Mouse (Mus musculus) layer of hippocampus, adult 2 months (tissue): ENCODE measurements around the gene Dip2b. TPM values are rescaled to one million over a fixed set of nuclear protein-coding genes. Genes with fewer than 3 reads are reported as not detected.

Experiments used
- DNase-seq, 2 experiments: peaks; one replicate each; pipeline ENCODE4 v3.0.0; 2022; ENCODE audit warnings: low spot score in 2 of 2
- H3K27ac ChIP-seq: fragments of 200-600 bp; 2 replicates; pipeline ENCODE4 v1.8.1; 2022
- H3K4me3 ChIP-seq: fragments of 200-600 bp; 2 replicates; pipeline ENCODE4 v1.8.1; 2022; ENCODE audit warnings: mild to moderate bottlenecking
- CTCF ChIP-seq: fragments of 200-600 bp; conservative IDR thresholded peaks from 2 replicates; pipeline ENCODE4 v1.8.1; 2022; ENCODE audit warnings: antibody characterized with exemption, mild to moderate bottlenecking, moderate library complexity
- total RNA-seq, 2 experiments: library from RNA; stranded (reverse); gene quantifications; 2 replicates each; pipeline ENCODE4 v1.2.3; 2021

Dip2b gene
- total RNA-seq, 2 experiments from 2014 or later: 47.7 to 51.3 TPM

- no peak for TF ChIP-seq CTCF
- no peak for DNase-seq
- Histone ChIP-seq H3K4me3 (no peak overlapping the region), H3K27ac (peak overlapping the region; percentile 24; the same call in 1 of the 2 replicates)
Measured at GRCm38 (mm10) chr15:100213339-100213738, 174.9 kb downstream of the Dip2b start.

GRCm38 (mm10) chr15:100215092-100215491 is 176.6 kb downstream of the Dip2b start:
- DNase-seq: no peak
- no peak overlapping the region for H3K27ac ChIP-seq

GRCm38 (mm10) chr15:100216173-100216572 is 177.7 kb downstream of the Dip2b start:
- TF ChIP-seq CTCF: no peak
- no peak for DNase-seq
- Histone ChIP-seq H3K27ac (no peak overlapping the region), H3K4me3 (no peak overlapping the region)

More at GRCm38 (mm10) chr15:100215092-100215491, 176.6 kb downstream of the Dip2b start:
- no peak for TF ChIP-seq CTCF
- no peak overlapping the region for H3K4me3 ChIP-seq

DNA sequence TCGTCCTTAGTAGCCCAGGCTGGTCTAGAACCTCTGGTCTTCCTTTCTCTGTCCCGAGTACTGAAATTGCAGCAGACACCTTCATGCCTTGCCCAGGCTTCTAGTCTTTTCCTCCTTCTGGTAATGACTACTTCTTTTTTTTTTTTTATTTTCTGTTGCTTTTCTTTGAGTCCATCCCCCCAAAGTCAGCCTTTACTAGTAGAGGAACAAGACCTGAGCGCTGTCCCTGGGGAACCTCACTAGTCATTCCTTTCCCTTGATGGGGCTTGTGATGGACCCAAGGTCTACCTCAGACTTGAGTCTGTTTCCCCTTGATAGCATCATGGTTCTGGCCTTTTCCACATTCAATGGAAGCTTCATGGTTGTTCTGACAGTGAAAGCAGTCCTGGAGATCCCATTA is 179.6 kb downstream of the Dip2b start:
- H3K27ac ChIP-seq: no peak overlapping the region
- DNase-seq: no peak
- TF ChIP-seq CTCF: no peak
- H3K4me3 ChIP-seq: no peak overlapping the region

- Histone ChIP-seq H3K4me3 (no peak overlapping the region), H3K27ac (no peak overlapping the region)
- DNase-seq: no peak
- no peak for TF ChIP-seq CTCF
Measured at GRCm38 (mm10) chr15:100219396-100219795, 180.9 kb downstream of the Dip2b start.

DNA sequence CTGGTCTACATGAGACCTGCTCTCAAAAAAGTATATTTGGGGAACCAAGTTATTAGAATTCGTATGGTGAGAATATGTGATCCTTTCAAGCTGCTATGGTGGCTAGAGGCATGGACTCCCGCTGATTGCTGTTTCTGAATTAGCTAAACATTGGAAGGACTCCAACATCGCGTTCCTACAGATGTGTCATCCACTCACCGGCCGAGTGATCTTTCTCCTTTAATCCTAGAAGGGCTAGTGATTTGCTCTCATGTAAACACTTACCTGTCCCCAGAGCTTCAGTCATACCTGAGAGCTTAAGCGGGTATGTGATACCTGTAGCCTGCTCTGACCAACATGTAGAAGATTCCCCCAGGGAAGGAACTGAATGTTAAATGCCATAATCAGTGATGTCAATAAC is 182.5 kb downstream of the Dip2b start:
- H3K27ac ChIP-seq: no peak overlapping the region
- TF ChIP-seq CTCF: no peak
- H3K4me3 ChIP-seq: no peak overlapping the region
- DNase-seq: no peak

DNA sequence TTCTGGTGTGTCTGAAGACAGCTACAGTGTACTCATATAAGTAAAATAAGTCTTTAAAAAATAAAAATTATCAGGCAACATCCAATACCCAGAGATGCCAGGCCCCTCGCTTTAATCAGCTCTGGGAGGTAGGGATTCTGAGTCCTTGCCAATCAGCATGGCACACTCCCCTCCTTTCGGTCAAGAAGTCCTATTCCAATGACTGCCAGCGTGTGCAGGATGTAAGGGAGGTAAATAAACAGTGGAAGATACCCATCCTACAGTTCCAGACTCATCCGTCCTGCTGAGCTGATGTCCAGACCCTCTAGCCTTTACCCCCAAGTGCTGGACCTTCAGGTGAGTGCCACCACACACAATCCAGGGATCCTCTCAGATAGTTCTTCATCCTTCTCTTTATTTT is 186.9 kb downstream of the Dip2b start:
- 0 out of 2 replicates have a peak, but pooled peaks have one; percentile 15 for TF ChIP-seq CTCF
- no peak for DNase-seq
- H3K27ac ChIP-seq: peak overlapping the region; percentile 100; the same call in 1 of the 2 replicates
- no peak overlapping the region for H3K4me3 ChIP-seq

DNA sequence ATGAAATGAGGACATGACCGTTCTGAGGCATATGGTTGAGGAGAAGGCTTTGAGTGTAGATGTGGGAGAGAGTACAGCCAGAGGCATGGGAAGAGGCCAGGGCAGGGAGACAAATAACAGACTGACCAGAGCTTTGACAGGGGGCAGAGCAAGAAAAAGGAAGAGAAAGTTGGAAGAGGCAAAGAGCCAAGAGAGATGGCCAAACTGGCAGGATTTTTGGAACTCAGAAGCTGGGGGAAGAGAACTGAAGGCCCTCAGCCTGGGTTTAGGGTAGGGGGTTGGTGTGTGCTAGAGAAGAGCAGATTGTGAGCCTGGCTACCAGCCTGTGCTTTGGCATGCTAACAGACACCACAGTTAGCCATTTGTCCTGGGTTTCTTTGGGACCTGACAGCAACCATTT is 187.4 kb downstream of the Dip2b start:
- no peak for DNase-seq

DNA sequence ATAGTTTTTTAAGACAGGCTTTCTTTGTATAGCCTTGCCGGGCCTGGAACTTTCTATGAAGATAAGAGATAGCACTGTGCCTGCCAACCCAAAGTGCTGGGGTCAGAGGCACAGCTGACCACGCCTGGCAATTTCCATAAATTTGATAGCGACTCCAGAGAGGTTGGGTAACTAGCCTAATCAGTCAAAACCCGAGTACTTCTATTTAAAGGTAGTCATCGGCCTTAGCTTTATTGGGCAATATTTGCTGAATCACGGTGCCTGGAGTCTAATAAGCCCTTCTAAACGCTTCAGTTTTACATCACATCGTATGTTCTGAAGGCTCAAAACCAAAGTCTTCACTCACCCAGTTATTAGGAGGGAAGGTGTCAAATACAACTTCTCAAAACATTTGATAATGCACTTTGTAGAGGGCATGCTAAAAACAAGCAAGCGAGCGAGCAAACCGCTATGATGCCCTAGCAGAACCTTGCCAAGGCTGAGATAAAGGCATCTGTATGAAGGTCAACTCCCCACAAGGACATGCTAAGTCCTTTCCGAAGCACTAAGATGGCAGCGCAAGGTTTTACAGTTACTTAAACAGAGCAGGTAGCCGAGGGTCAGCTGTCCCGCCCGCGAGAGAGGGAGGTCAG is 188.7 kb downstream of the Dip2b start:
- peak overlapping the region; percentile 70 for H3K4me3 ChIP-seq
- DNase-seq: no peak
- peak overlapping the region; percentile 100 for H3K27ac ChIP-seq
- no peak for TF ChIP-seq CTCF

More for the DNA sequence above, 187.4 kb downstream of the Dip2b start:
- TF ChIP-seq CTCF: no peak
- peak overlapping the region; percentile 100; the same call in 1 of the 2 replicates for H3K27ac ChIP-seq
- H3K4me3 ChIP-seq: no peak overlapping the region

- Histone ChIP-seq H3K27ac (peak within 1 kb of the TSS; percentile 100), H3K4me3 (peak within 1 kb of the TSS; percentile 84)
- peak; percentile 81 to 90 for DNase-seq
- TF ChIP-seq CTCF: peak; percentile 43
Measured at GRCm38 (mm10) chr15:100227663-100228534, 189.4 kb downstream of the Dip2b start, which contains the start of gene Atf1. Atf1 (plus strand) TSS chr15:100227819.

GRCm38 (mm10) chr15:100228535-100229336 is 190.3 kb downstream of the Dip2b start:
- no peak for DNase-seq
- H3K27ac ChIP-seq: peak overlapping the region; percentile 91
- TF ChIP-seq CTCF: peak; percentile 54
- peak overlapping the region; percentile 84 for H3K4me3 ChIP-seq

DNA sequence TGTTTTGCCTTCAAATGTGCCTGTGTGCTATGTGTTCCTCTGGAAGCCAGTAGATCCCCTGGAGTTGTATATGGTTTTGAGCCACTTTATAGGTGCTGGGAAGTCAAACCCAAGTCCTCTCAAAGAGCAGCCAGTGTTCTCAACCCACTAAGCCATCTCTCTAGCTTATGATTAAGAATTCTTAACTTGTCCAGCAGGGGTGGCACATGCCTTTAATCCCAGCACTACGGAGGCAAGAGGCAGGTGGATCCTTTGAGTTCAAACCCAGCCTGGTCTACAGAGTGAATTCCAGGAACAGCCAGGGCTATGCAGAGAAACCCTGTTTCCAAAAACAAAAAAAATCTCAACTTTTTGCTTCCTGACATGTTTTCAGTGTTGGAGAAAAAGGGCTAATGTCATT is 192.2 kb downstream of the Dip2b start:
- no peak for DNase-seq
- no peak overlapping the region for H3K27ac ChIP-seq
- peak; percentile 32; the same call in 1 of the 2 replicates for TF ChIP-seq CTCF
- H3K4me3 ChIP-seq: no peak overlapping the region
